Mouse (Mus musculus) liver, embryonic 14 days (tissue): ENCODE data around the gene Nupr1. TPM values are rescaled to one million over a fixed set of nuclear protein-coding genes. Genes with fewer than 3 reads are reported as not detected.

Experiments
- polyA plus RNA-seq: library from polyadenylated mRNA; depleted of rRNA; stranded (reverse); fragments of >200 nt; gene quantifications from 2 replicates; pipeline ENCODE4 v1.2.3, GENCODE M21; 2012; rRNA removed

The Nupr1 gene
- polyA plus RNA-seq: 2.1 and 2.9 TPM in 2 replicates

GRCm38 (mm10) chr7:126630824-126631518 is at the start of gene Nupr1:
Gene Nupr1 (minus strand): TSS chr7:126630861.

GRCm38 (mm10) chr7:126676207-126676606 is 45.5 kb upstream of the Nupr1 start, which contains the start of gene Sult1a1:
Gene Sult1a1 (minus strand): TSS chr7:126676432.

GRCm38 (mm10) chr7:126649231-126650051 is 18.8 kb upstream of the Nupr1 start, which contains the start of gene Sgf29:
Gene Sgf29 (plus strand): TSS chr7:126649309.

GRCm38 (mm10) chr7:126594862-126595561 is 35.6 kb downstream of the Nupr1 start, which contains the start of gene Il27:
Gene Il27 (minus strand): TSS chr7:126594941.

GRCm38 (mm10) chr7:126585717-126586116 is 44.9 kb downstream of the Nupr1 start, which contains the start of gene Cln3:
Gene Cln3 (minus strand): TSS chr7:126585817.

GRCm38 (mm10) chr7:126584506-126584977 is 46.1 kb downstream of the Nupr1 start, which contains the start of gene Apobr:
Gene Apobr (plus strand): TSS chr7:126584942.

Other genes starting within 250 kb of the Nupr1 start
- 6.6 and 8.4 TPM in 2 replicates for gene Nfatc2ip, start 234.1 kb downstream of the Nupr1 start, polyA plus RNA-seq
- gene Cd19, start 216.0 kb downstream of the Nupr1 start, polyA plus RNA-seq: 0.28 and 0.39 TPM in 2 replicates
- gene Rabep2, start 202.1 kb downstream of the Nupr1 start, polyA plus RNA-seq: 3.7 and 4.3 TPM in 2 replicates
- gene Atp2a1, start 167.8 kb downstream of the Nupr1 start, polyA plus RNA-seq: 0.07 and 2.3 TPM in 2 replicates
- 11.3 and 12.5 TPM in 2 replicates for gene Sh2b1, start 155.4 kb downstream of the Nupr1 start, polyA plus RNA-seq
- gene Tufm, start 143.5 kb downstream of the Nupr1 start, polyA plus RNA-seq: 64.3 and 72.3 TPM in 2 replicates
- 34.5 and 42.6 TPM in 2 replicates for gene Atxn2l, start 127.4 kb downstream of the Nupr1 start, polyA plus RNA-seq
- 62.2 and 63.9 TPM in 2 replicates for gene Eif3c, start 64.5 kb downstream of the Nupr1 start, polyA plus RNA-seq
- gene Apobr, start 45.9 kb downstream of the Nupr1 start, polyA plus RNA-seq: 1.5 and 1.8 TPM in 2 replicates
- 7.1 and 8.9 TPM in 2 replicates for gene Cln3, start 45.0 kb downstream of the Nupr1 start, polyA plus RNA-seq
- gene Il27, start 35.9 kb downstream of the Nupr1 start, polyA plus RNA-seq: 0.05 TPM in 1 of 2 replicates, not detected in the other
- 24.7 and 26.9 TPM in 2 replicates for gene Sgf29, start 18.4 kb upstream of the Nupr1 start, polyA plus RNA-seq
- gene Sult1a1, start 45.6 kb upstream of the Nupr1 start, polyA plus RNA-seq: 4.4 and 5.2 TPM in 2 replicates
- 33.9 and 35.2 TPM in 2 replicates for gene Bola2, start 64.5 kb upstream of the Nupr1 start, polyA plus RNA-seq
- gene Slx1b, start 64.9 kb upstream of the Nupr1 start, polyA plus RNA-seq: 4.6 and 4.9 TPM in 2 replicates
- gene Coro1a, start 76.9 kb upstream of the Nupr1 start, polyA plus RNA-seq: 44.1 and 60.0 TPM in 2 replicates
- gene Mapk3, start 128.7 kb upstream of the Nupr1 start, polyA plus RNA-seq: 28.0 and 36.0 TPM in 2 replicates
- 1.2 and 1.6 TPM in 2 replicates for gene Gdpd3, start 135.5 kb upstream of the Nupr1 start, polyA plus RNA-seq
- gene Ypel3, start 146.1 kb upstream of the Nupr1 start, polyA plus RNA-seq: 58.6 and 66.7 TPM in 2 replicates
- gene Tbx6, start 150.6 kb upstream of the Nupr1 start, polyA plus RNA-seq: 1.0 and 1.3 TPM in 2 replicates
- 74.0 and 86.5 TPM in 2 replicates for gene Ppp4c, start 161.6 kb upstream of the Nupr1 start, polyA plus RNA-seq
- gene Fam57b, start 166.8 kb upstream of the Nupr1 start, polyA plus RNA-seq: 0.09 and 0.13 TPM in 2 replicates
- gene 4930451I11Rik, start 200.8 kb upstream of the Nupr1 start, polyA plus RNA-seq: not detected in 2 replicates
- gene Doc2a, start 216.6 kb upstream of the Nupr1 start, polyA plus RNA-seq: 0.01 and 0.03 TPM in 2 replicates
- gene Hirip3, start 231.1 kb upstream of the Nupr1 start, polyA plus RNA-seq: 58.3 and 79.1 TPM in 2 replicates
- 23.2 and 24.6 TPM in 2 replicates for gene Ino80e, start 231.5 kb upstream of the Nupr1 start, polyA plus RNA-seq